Mouse (Mus musculus) kidney, postnatal 25 days (tissue): ENCODE data around the gene Phyhd1.

Experiments used
- DNase-seq, 2 experiments: peaks; one replicate each; pipeline ENCODE4 v3.0.0; 2021; ENCODE audit warnings: mixed read lengths in 2 of 2

Phyhd1 gene

GRCm38 (mm10) chr2:30256616-30257350 is 9.2 kb upstream of the Phyhd1 start:
- DNase-seq: no peak

DNA sequence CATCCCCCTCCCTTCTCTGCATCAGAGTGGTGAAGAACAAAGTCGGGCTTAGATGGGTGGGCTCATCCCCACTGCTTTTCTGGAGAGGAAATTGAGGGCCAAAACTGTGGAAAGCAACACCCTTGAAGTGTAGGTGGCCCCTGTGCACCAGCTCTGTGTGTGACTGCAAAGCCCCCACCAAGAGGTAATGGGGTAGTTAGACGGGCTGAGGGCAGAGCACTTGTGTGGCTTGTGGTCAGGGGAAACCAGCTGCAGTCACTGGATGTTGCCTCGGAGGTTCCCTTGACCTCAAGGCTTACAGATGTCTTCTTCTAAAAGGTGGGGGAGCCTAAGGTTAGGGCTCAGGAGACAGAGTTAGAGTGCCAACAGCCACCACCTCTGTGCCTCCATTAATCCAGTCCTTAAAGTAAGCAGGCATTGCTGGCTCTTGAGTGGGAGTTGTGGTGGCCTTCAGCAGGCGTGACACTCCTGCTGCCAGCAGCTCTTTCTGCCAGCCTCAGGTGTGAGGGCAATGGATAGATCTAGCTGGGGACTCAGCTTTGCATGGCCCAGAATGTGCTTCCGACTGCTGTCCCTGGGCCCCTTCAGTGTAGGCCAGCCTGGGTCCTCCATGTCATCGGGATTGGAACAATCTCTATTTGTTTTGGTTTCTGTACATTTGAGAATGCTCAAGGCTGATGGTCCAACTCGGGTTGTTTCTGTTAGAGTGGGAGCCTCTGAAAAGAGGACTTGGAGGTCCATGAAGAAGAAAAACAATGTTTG is 8.1 kb upstream of the Phyhd1 start:
- no peak for DNase-seq

DNA sequence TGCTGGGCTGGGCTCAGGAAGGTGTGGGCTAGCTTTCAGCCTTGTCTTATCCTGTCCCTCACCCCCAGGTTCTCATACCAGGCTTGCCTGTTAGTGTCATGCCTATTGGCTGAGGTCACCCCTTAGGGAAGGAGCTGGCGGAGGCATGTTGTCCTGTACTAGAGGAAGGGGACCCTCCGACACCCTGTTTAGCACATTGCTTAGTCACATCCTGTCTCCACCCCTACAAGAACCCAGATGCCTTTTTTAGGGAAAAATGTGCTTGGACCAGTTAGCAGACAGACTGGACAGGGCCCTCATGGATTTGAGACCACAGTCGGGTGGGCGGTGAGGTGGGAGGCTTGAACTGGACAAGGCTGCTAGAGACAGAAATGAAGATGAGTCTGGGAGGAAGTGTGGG is 7.4 kb upstream of the Phyhd1 start:
- peak; percentile 56 to 88 for DNase-seq

- peak; percentile 42 to 70 for DNase-seq
Measured at GRCm38 (mm10) chr2:30259131-30260064, 6.6 kb upstream of the Phyhd1 start.

DNA sequence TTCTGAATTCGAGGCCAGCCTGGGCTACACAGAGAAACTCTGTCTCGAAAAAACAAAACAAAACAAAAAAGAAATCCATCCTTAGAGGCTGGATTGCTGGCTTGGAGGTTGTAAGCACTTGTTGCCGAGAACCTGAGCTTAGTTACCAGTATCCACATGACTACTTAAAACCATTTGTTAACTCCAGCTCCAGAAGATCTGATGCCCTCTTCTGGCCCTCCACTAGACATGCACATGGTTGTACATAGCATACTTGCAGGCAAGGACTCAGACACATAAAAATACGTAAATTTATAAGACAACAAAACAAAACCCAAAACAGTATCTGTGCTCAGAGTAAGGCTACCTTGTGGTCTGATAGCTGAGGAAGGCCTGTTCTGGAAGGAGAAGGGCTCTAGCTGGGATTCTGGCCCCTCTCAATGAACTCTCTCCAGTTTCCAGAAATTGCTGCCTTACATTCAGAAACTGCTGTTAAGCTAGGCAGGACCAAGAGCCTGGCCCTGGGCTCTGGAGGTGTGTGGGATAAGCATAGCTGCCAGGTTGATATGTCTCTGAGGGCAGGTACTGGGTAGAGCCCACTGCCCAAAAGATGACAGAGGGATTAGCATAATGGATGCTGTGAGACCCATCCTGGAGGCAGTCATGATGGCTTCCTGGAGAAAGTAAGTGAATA is 4.8 kb upstream of the Phyhd1 start:
- no peak for DNase-seq

GRCm38 (mm10) chr2:30261921-30262839 is 3.8 kb upstream of the Phyhd1 start:
- DNase-seq: no peak

DNA sequence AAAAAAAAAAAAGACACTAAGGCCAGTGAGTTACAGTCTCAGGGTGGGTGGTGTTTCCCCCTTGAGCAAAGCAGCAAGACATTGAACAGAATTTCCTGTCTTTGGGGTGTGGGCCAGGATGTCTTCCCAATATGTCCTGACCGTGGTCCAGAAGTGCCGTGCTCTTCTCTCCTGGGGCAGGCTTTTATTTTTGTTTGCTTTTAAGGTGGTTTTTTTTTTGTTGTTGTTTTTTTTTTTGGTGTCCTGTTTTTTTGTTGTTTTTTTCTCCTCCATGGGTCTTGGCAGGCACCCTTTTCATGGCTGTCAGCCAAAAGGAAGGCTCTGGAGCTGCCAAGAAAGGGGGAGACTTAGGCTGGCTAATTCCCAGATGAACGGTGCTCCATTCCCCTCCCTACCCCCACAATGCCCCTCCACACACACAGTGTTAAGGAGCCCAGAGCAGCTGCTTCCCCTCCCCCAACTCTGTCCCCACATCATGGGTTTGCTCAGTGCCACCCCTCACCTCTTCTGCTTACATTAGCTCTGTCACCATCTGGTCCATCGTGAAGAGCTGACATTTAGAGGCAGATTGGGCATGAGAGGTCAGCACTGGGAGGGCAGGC is 3.1 kb upstream of the Phyhd1 start:
- peak; percentile 85 to 88 for DNase-seq

DNA sequence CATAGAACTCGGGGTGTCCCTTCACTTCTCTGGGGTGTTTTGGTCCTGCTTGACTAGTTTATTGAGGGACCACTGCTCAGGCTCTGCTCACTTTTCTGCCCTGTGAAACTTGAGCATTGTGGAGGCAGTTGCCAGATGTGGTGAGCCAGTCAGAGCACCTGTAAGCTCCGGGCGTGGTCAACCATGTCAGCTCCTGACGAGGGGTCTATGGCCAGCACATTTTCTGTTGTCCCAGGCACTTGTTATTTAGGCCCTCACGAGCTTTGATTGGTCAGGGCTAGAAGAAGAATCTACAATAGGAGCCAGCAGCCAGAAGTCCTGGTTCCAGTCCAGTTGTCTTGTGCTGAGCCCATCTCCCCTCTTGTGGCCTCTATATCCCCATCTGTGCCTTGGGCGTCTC is 2.2 kb upstream of the Phyhd1 start:
- no peak for DNase-seq

- DNase-seq: peak; percentile 57 to 72
Measured at GRCm38 (mm10) chr2:30264671-30265519, 1.1 kb upstream of the Phyhd1 start.

DNA sequence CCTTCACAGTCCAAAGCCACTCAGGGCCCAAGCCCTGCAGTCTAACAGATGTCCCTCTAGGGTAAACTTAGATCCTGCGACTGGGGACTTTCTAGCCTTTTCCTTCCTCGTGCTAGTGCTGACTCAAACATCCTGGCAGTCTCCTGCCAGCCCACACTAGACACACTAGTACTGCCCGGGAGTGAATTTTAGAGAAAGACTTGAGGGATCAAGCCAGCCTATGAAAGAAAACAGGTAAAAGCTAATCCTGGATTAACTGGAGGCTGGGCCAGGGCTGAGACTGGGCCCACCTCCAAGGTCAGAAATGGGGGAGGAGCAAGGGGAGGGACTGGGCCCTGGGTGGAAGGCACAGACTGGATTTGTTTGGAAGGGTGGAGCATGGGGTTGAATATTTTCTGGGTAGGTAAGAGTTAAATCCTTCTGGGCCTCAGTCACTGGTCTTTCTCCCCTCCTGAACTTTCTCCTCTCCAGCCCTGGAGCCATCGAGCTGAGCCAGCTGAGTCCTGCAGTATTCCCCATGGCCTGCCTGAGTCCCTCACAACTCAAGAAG is 464 bp downstream of the Phyhd1 start:
- peak; percentile 87 to 94 for DNase-seq

GRCm38 (mm10) chr2:30267466-30267865 is 1.5 kb downstream of the Phyhd1 start:
- DNase-seq: no peak

DNA sequence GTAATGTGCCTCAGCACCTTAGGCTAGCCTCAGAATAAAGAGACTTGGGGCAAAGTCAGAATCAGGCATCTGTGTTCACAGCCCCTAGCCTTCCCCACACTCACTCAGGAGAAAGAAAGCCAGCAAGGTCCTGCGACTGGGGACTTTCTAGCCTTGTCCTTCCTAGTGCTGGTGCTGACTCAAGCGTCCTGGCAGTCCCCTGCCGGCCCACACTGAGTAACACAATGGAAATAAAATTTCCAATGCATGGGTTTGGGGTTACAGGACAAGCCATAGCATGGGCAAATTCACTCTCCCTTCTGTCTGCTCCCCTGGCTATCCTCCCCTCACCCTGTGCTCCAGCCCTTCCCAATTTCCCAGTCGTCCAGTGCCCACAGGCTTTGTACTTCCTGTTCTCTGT is 2.4 kb downstream of the Phyhd1 start:
- DNase-seq: no peak

- no peak for DNase-seq
Measured at GRCm38 (mm10) chr2:30269241-30269990, 3.4 kb downstream of the Phyhd1 start.

DNA sequence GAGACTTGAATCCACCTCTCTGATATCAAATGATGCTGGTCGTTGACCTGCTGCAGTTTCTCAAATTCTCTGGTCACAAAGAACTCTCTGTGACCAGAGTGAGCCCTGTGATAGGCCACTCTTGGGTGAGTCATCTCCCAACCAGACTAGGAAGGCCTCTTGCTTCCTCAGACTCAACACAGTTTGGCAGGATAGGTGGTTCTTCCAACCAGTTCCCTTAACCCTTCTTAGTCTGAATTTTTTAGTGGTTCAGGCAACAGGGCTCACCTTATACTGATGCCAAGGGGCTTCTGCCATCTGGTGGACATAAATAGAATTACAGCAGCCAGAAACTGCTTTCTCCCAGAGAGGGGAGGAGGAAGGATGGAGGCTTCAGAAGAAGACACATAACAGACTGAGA is 4.1 kb downstream of the Phyhd1 start:
- DNase-seq: peak; percentile 72 to 84

DNA sequence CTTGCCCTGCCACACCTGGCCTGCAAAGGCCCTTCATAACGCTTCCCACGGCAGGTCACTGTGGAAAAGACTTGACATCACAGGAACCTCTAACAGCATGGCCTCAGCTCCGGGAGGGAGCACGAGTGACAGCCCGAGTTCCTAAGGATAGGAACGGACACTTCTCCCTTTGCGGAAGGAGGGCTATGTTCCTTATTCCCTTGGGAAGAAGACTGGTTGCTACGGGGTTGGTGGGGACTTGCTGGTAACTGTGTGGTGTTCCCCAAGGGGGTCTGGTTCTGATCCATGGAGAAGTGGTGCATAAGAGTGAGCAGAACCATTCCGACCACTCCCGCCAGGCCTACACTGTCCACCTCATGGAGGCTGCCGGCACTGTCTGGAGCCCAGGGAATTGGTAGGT is 14.7 kb downstream of the Phyhd1 start, which contains the start of gene Gm28038:
Gene Gm28038, plus strand, starts transcription at position 301 of the 400 bp plus-strand sequence.
- no peak for DNase-seq

GRCm38 (mm10) chr2:30281651-30282050 is 15.6 kb downstream of the Phyhd1 start:
- no peak for DNase-seq

- no peak for DNase-seq
Measured at GRCm38 (mm10) chr2:30283193-30283592, 17.2 kb downstream of the Phyhd1 start.

- no peak for DNase-seq
Measured at GRCm38 (mm10) chr2:30285004-30285403, 19.0 kb downstream of the Phyhd1 start.
